Mouse (Mus musculus) kidney, adult 18-20 months (tissue): Measurements from ENCODE around the gene Hs1bp3.
A peak's percentile ranks its signal among the peaks of the same experiment; 100 is the strongest.

Source experiments
- DNase-seq: peaks from one replicate; pipeline ENCODE4 v3.0.0; 2021

Gene Hs1bp3

DNA sequence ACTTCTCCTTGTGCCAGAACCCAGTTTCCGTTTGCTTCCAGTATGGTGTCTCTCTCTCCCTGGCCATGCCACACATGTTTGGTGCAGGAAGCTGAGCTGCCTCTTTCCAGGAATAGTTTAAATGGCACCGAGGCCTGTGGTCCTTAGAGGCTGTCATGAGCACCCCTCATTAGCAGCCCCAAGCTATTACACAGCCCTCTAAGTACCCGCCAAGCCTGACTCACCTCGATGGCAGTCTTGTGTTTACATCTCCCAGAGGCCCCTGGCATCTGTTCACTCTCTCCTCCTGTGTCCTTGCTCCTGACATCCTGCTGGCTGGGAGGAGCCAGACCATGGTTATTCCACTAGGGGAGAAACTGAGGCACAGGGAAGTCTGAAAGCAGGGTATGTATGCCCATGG is 25.3 kb downstream of the Hs1bp3 start:
- no peak for DNase-seq

DNA sequence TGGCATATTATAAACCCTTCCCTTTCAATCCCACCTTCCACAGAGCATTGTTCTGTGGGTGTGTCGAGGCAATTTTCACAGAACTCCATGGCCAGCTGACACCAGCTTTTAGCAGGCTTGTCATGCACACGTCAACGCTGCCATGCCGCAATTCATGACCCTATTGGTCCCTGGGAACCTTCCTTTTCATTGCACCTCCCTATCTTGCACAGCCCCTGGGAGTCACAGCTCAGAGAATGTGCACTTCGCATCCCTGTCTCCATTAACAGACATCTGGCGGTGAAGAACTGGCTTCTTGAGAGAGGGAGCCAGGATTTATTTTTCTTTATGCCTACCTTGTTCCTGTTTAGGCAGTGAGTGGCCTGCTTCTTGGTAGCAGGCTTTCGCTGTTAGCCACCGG is 25.7 kb downstream of the Hs1bp3 start:
- no peak for DNase-seq

DNA sequence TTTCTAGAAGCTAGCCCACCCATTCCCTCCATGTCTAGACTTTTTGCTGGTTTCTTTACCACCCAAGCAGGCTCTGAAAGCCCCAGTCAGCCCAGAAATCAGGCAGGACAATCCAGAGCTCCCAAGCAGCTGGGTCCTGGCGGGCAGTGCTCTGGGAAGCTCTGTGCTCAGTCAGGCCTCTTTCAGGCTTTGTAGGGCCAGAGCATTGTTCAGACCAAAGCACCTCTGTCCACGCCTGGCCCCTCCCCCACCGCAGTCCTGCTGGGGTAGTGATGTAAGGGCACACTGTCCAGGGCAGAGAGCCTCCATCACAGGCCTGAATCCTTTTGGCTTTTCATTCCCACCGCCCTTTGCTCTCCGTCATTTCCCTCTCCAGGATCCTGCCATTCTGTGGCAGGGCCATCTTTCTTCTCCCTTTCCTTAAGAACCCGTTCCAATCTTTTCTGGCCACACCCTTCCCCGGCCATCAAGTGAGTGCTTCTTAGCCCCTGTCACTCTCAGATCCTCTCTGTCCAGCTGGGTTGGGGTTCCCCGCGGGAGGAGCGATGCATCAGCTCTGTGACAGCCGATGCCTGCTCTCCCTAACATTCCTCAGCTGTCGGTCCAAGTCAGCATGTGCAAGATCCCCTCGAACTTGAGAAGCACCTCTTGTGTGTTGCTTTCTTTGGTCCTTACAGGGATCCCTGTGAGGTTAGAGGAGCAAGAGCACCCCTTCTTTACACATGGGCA is 26.5 kb downstream of the Hs1bp3 start:
- no peak for DNase-seq

DNA sequence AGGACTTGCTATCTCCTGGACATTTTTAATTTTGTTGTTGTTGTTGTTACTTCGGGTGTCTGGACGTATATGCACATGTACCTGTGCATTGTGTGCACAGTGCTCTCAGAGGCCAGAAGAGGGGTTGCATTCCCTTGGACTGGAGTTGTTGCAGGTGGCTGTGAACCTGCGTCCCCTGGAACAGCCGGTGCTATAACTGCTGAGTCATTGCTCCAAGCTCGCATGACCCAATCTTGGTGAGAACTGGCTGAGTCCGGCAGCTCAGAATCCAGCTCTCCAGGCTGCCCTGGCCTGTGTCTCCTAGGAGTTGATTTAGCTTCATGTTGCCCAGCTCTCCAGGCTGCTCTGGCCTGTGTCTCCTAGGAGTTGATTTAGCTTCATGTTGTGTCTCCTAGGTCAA is 27.8 kb downstream of the Hs1bp3 start:
- no peak for DNase-seq

DNA sequence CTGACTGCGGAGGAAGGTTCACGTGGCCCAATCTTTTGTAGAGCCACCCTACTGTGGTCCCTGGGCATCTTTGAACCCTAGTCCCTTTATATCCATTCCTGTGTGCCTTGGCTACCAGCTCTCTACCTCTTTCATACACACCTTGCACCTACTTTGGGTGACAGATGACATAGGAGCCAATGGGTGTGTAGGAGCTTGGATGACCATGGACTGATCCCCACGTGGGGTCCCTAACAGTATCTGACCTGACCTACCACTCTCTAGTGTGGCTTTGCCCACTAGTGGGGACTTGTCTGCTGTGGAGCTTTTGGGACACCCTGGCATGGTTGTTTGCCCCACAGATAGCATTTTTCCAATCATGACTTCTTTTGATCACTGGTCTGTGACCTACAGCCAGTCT is 30.1 kb downstream of the Hs1bp3 start:
- no peak for DNase-seq

DNA sequence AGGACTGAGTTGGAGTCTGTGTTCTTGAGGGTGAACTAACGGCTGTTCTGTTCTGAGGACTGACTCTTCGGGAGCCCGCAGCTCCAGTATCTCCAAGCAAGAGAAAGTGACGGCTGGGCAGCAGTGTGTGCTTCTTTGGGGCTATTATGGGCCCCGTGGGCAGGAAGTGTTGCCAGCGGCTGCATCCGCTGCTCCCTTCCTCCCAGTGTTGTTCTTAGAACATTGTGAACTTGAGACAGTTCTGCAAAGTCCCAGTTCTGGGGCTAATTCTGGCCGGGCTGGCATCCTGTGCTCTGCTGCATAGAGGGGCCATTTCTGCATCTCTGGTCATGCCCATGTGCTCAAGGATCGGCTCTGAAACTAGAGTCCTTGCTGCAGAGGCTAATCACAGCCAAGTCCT is 31.7 kb downstream of the Hs1bp3 start:
- peak; percentile 61 for DNase-seq

DNA sequence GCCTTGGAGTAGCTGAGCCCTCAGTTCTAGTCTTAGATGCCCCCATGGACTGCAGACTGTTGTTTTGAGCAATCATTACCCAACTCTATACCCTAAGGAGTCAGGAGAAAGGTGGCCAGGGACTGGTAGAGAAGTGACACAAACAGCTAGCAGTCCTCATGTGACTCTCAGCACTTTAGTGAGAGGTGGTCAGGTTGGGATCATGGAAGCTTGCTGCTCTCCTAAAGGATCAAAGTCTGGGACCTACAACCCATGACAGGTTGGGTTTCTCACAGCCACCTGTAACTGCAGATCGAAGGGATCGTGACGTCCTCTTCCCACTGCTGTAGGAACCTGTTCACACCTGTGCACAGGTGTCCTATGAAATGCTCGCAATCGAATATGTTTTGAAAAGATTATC is 32.3 kb downstream of the Hs1bp3 start:
- no peak for DNase-seq

DNA sequence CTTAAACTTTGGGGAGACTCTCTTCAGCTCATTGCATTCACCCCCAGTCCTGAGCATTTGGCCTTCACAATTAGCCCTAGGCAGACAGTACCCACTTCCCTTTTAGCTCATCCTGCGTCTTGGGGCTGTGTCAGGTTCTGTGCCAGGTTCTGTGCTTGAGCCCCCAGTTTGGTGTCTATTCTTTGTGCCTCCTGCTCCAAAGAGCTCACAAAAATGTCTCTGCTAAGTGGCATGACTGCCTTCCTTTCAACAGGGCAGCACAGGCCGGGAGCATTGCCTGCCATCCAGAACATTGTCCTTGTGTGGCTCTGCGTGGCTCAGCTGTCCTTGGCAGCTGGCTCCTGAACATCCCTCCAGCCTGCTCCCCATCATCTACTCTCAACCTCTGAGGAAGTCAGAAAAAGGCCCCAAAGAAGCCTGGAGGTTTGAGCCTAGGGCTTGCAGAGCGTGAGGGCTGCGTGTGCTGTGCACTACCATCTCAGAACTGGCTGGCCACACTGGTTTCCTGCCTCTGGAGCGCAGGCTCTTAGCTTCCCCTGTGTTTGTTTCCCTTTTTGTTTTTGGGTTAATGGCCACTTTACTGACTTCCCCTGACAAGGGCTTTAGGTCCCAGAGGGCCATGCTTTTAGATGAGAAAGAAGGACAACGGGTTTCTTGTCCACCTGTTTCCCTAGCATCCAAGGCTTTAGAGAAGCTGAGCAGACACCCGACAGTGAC is 34.7 kb downstream of the Hs1bp3 start:
- no peak for DNase-seq

DNA sequence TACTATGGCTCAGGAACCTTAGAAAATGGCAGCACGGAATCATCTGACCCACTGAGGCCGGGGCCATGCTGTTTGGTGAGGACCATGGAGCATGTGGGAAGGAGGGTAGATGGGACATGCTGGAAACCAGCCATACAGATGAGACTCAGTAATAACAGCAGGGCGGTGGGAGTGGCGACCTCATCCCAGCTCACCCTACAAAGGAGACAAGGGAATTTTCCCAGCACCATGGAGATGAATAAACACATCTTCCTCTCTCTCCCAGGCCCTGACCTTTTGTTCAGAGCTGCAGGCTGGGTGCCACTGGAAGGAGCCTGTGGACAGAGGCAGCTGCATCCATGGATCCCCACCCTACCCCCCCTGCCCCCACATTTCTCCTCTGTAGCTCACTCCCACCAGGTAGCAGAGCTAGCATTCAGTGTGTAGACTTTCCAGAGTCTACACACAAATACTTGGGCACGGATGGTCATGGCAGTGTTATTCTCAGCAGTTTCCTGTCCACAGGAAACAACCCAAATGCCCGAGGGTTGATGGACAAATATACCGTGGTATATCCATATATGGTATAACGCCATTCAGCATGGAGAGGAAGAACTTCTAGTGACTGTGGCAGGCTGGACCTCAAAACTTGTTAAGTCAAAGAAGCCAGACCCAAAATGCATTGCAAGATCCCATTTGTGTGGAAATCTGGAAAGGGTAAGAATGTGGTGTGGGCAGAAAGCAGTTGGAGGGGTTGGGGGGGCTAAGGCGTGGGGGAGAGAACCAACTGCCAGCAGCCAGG is 35.7 kb downstream of the Hs1bp3 start:
- DNase-seq = no peak

DNA sequence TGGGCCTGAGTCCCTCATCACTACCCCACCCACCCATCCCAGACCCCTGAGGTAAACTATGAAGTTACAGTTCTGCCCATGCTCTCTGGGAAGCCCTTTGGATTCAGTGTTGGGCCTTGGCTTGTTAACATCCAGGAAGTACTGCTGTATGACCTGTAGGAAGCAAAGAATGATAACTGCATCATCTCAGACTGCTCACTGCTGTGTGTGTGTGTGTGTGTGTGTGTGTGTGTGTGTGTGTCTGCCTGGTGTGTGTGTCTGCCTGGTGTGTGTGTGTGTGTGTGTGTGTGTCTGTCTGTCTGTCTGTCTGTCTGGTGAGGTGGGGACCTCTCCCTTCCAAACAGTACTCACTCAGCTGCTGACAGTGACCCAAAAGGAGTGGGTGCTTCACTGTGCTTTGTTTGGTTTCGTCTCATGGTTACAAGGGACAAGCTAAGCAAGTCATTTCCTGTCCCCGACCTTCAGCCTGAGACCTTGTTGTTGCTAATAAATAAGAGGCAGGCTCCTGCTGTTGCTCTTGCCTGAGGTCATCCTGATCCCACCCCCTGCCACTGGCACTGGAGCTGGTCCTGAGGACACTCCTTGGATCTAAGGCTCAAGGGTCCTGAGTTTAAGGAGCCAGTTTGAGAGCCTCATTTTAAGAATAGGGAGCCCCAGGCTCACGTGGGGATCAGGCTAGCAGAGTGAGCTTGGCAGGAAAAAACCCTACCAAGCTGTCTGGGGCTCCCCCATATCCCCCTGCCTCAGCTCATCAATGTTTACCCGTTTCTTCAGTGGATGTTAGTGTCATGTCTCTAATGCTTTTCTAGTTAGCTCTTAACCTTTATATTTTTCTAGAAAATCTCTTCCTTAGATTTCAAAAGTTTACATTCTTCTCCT is 38.0 kb downstream of the Hs1bp3 start:
- DNase-seq = no peak

DNA sequence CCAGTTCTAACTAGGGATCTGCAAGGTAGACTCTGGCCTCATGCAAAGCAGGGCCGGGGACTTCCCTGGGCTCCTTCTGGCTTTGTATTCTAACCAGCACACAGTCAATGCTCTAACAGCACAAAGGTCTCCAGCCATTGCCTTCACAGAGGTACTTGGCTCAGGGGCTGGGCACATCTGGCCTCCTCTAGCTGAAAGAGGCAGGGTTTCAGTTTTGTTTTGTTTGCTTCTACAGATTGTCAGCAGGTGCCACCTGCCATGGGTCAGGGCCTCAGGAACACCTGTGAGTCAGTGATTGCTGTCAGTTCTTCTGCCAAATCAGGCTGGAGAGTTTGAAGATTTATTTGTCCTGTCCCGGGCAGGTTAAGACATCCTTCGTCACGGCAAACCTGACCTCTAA is 39.8 kb downstream of the Hs1bp3 start:
- no peak for DNase-seq

DNA sequence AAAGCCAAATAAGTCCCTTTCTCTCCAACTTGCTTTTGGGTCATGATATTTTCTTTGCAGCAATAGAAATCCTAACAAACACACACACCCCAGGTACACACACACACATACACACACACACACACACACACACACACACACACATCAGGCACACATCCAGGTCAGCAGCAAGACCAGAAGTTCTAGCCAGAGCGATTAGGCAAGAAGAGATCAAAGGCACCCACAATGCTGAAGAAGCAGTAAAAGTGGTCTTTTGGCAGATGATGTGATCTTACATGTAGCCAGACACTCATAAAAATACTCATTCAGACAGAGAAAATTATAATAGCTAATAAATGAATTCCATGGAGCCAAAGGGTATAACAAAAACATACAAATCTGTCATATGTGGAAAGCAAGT is 41.0 kb downstream of the Hs1bp3 start:
- DNase-seq = no peak

DNA sequence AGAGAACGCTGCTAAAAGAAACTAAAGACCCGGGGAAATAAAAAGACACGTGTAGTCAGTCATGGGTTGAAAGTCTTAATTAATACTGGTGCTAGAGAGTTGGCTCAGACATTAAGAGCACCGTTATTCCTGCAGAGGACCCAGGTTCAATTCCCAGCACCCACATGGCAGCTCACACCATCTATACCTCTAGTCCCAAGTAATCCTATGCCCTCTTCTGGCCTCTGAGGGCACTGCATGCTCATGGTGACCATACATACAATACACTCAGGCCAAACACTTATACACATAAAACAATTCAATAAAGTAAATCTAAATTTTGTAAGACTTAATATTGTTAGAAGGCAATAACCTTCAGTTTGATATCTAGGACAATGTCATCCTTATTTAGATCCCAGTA is 41.8 kb downstream of the Hs1bp3 start:
- no peak for DNase-seq

DNA sequence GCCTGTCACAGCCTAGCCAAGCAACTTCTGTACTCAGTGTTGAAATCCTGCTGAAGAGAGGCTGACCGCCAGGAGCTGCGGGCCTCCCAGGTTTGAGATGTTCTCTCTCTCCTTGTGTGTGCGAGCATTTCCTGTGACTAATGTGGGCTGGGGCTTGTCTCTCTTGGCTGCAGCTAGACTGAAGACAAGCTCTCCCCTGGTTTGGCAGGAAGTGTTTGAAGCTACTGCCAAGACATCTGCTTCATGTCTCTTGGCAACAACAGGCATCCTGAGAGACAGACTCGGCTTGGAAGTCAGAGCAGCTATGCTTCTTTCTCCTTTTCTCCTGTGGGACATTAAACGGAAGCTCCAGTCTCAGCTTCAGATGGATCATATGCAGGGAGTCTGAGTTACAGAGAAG is 44.2 kb downstream of the Hs1bp3 start:
- peak; percentile 52 for DNase-seq

DNA sequence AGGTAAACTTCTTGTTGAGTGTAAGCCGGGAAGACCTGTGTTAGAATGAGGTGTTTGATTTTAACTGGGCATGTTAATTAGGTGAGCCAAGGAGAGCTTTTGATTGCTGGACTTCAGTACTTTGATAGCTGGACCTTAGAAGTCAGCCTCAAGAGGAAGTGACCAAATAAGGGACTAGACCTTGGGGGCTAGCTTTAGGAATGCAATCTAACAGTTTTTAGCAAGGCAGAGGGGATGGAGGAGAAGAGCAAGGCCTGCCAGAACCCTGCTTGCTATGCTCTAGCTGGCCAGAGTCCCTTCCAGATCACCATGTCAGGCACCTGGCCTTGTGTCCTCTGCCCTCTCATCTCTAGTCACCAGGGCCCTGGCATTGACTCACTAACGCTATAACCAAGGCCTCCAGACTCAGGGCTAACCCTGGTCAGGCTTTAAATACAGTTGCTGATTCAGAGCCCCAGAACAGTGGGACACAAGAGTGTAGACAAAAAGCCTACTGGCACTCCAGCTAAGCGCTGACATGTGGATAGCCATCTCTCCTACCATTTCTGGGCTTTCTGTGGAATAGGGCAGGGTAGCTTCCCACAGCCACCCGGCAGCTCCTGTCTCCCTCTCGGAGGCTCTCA is 45.2 kb downstream of the Hs1bp3 start:
- no peak for DNase-seq

DNA sequence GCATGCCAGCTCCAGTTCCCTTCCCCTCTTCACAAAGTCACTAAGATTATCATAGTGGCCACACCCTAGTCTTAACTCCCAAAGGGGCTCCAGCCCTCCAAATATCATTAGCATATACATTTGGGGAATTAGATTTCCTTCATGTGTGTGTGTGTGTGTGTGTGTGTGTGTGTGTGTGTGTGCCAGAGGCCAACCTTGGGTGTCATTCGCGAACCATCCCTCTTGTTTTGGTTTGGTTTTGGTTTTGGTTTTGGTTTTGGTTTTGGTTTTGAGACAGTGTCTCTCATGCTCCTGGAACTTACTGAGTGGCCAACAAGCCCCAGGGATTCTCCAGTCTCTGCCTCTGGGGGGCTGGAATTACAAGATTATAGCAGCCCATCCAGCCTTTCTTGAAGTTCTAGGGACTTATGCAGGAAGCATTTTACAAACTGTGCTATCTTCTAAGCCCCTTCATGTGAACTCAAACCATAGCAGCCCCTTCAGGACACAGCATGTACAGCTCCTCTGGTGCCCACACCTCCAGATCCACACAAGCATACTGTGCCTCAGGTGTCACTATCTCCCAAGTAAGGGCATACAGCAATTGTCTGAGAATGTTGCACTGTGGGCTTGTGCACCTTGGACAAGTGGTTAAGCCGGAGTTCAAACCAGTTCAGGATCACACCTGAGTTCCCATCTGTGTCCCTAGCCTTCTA is 46.3 kb downstream of the Hs1bp3 start:
- DNase-seq = no peak

DNA sequence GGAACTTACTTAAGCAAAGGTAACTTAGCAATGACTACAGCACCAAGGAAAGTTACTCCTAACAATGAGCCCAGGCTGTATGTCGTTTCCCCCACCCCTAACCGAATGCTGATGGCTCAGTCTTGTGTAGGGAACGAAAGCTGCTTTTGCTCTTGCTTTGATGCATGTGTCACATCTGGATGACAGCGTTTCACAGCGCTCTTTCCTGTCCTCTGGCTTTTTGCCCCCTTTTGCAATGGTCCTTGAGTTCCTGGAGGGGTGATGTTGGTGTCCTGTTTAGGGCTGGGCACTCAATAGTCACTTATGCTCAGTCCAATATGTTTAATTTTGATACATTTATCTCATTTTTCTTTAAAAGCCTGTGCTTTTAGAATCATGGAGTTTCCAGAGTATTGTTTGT is 48.6 kb downstream of the Hs1bp3 start:
- DNase-seq = no peak

DNA sequence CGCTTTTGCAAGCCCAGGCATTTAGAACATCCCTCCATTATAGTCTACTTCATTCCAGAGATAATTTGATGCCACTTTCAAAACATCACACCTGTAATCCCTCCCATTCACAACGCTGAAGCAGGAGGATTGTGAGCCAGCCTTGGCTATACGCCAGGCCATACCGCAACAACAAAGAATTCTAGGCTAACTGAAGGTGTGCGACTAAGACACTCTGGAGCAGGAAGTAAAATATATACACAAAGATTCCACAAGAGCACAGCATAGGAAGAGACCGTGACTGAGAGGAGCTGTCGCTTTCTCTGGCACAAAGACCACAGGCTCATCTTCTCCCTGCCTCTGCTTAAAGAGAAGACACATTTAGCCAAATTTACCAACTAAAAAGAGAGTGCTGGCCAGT is 49.2 kb downstream of the Hs1bp3 start:
- DNase-seq = no peak

DNA sequence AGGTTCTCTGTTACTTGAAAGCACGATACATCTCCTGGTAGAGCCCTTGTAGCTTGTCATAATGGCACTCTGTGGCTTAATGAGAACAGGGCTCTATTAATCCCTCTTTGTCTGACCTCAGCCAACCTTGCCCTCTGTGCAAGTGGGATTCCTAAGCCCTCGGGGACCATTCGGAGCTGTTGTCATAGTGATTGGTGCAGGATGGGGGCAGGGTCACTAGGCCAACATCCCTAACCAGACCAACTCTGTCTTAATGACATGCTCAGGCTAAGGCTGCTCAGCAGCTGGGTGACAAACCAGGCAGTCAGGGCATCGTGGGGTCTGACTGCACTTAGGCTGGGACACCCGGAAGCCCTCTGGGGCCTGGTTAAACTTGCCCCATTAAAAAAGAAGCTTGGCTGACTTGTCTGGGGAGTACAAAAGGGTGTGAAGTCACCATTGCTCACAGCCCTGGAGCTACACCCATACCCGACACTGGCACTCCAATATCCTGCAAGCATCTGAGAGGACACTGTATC is 51.1 kb downstream of the Hs1bp3 start:
- DNase-seq = no peak

DNA sequence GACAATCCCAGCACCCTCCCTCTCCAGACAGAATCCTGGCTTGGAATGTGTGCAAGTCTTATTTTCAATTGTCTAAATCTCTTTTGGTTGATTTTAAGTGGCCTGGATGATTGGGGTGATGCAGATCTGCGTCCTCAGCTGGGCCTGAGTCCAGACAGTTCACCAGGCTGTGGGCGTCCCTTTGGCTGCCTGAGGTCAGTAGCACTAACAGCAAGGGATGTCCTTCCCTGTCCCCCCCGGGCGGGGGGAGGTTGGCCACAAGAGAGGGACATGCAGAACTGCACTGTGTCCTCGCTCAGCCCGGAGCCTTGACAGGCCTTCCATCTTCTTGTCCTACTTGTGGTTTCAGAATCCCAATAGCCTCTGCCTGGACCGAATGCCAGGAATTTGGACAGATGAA is 52.1 kb downstream of the Hs1bp3 start:
- peak; percentile 60 for DNase-seq

DNA sequence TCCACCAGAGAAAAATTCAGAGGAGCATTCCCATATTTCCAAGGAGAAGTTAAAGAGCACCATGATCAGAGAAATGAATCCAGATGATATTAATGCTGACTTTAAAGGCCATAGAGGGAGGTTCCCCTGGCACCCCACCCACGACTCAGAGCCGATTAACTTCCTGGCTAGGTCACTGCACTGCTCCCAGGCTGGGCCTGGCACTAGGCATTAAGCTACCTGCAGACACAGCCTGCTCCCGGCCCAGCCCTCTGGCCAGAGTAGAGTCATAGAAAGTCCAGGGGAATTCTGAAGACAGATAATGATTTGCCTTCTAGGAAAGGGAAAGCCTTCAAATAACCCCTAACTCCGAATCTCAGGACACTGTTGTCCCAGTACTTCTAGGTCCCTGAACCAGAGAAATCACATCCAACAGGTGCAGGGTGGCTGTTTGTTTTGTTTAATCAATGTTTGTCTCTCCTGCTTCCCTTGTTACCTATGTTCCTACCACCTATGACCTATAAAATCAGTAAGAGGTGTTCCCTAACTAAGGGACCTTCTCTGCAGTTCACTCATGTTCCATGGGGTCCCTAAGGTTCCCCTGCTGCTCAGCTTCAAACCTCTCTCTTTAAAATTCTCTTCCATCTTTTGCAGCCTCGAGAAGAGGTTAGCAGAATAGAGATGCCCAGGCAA is 52.8 kb downstream of the Hs1bp3 start:
- no peak for DNase-seq
